Mouse (Mus musculus): ENCODE measurements at regions not wholly inside any gene's neighbourhood (a gene's known extent, or its start where the extent isn't known, plus 50 kb on each side); places are given as distances from the start of the nearest gene placed in this dataset.

- DNase-seq, result no peak
Measured at GRCm38 (mm10) chr16:21321188-21322070, 101.5 kb upstream of the Vps8 start.

- DNase-seq, result no peak
Measured at GRCm38 (mm10) chr16:21322437-21322836, 100.5 kb upstream of the Vps8 start.

- DNase-seq, result no peak
Measured at GRCm38 (mm10) chr16:21323446-21324034, 99.4 kb upstream of the Vps8 start.

GRCm38 (mm10) chr16:21327969-21328368, 94.9 kb upstream of the Vps8 start:
- DNase-seq, result no peak

- DNase-seq, result no peak
Measured at GRCm38 (mm10) chr16:21329199-21329598, 93.7 kb upstream of the Vps8 start.

- peak; percentile 38 for DNase-seq
Measured at GRCm38 (mm10) chr16:21331229-21331628, 91.7 kb upstream of the Vps8 start.

- DNase-seq, result peak; percentile 56
Measured at GRCm38 (mm10) chr16:21332411-21332810, 90.5 kb upstream of the Vps8 start.

GRCm38 (mm10) chr16:21332862-21333222, 90.1 kb upstream of the Vps8 start:
- DNase-seq, result no peak

GRCm38 (mm10) chr16:21333223-21333951, 89.5 kb upstream of the Vps8 start:
- peak; percentile 93 for DNase-seq

GRCm38 (mm10) chr16:21339061-21339459, 83.9 kb upstream of the Vps8 start:
- DNase-seq, result no peak

- DNase-seq, result peak; percentile 60
Measured at GRCm38 (mm10) chr16:21339460-21340081, 83.3 kb upstream of the Vps8 start.

- no peak for DNase-seq
Measured at GRCm38 (mm10) chr16:21340136-21340535, 82.8 kb upstream of the Vps8 start.

- no peak for DNase-seq
Measured at GRCm38 (mm10) chr16:21349869-21350268, 73.0 kb upstream of the Vps8 start.

- no peak for DNase-seq
Measured at GRCm38 (mm10) chr16:21351289-21351688, 71.6 kb upstream of the Vps8 start.

GRCm38 (mm10) chr16:21353111-21353510, 69.8 kb upstream of the Vps8 start:
- no peak for DNase-seq

- DNase-seq, result no peak
Measured at GRCm38 (mm10) chr16:21353545-21353944, 69.4 kb upstream of the Vps8 start.

GRCm38 (mm10) chr16:21355638-21356037, 67.3 kb upstream of the Vps8 start:
- DNase-seq, result no peak

GRCm38 (mm10) chr16:21357433-21357832, 65.5 kb upstream of the Vps8 start:
- DNase-seq, result no peak

GRCm38 (mm10) chr16:21358313-21358920, 64.5 kb upstream of the Vps8 start:
- DNase-seq, result no peak

GRCm38 (mm10) chr16:21359459-21359858, 63.5 kb upstream of the Vps8 start:
- no peak for DNase-seq

GRCm38 (mm10) chr16:21361406-21361805, 61.5 kb upstream of the Vps8 start:
- no peak for DNase-seq

- DNase-seq, result no peak
Measured at GRCm38 (mm10) chr16:21362663-21363367, 60.1 kb upstream of the Vps8 start.
